Mouse (Mus musculus) splenic B cell, adult 2 months (primary cell): ENCODE measurements around the gene Grm5.

Source experiments
- DNase-seq: peaks from one replicate; pipeline ENCODE4 v3.0.0-alpha.2; 2011; ENCODE audit warnings: low read depth, low spot score
- H3K27me3 ChIP-seq: 2 replicates; pipeline ENCODE4 v1.6.1; 2012; ENCODE audit warnings: mild to moderate bottlenecking, low read length, moderate library complexity, mixed read lengths; ENCODE audit not compliant: control insufficient read depth, poor library complexity, insufficient read depth, severe bottlenecking
- H3K36me3 ChIP-seq: 2 replicates; pipeline ENCODE4 v1.6.1; 2012; ENCODE audit warnings: mild to moderate bottlenecking, low read length, moderate library complexity, mixed read lengths; ENCODE audit not compliant: control insufficient read depth, poor library complexity, insufficient read depth, severe bottlenecking

Grm5 gene

GRCm38 (mm10) chr7:87583868-87584267 is at the start of gene Grm5:
TSS of gene Grm5 (plus strand) at chr7:87584168.
- no peaks in the 10 kb centered on the region for H3K36me3 ChIP-seq
- DNase-seq = no peak
- no peaks in the 10 kb centered on the region for H3K27me3 ChIP-seq

DNA sequence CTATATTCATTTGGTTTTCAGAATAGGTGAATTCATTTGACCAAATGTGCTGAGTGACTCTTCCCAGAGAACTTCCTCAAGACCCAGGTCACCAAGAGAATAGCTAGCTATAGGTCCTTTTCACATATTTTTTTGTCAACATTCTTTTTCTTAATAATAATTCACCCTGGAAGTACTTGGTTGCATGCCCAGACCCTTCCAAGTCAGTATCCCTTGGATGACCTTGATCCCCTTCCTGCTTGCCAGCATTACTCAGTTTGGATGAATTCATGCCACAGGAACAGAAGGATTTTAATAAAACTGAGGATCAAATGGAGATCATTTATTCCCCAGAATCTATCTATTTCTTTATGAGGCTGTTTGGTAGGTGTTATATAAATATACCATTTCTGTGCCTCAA is 44.9 kb upstream of the Grm5 start:
- H3K36me3 ChIP-seq = no peaks in the 10 kb centered on the region

DNA sequence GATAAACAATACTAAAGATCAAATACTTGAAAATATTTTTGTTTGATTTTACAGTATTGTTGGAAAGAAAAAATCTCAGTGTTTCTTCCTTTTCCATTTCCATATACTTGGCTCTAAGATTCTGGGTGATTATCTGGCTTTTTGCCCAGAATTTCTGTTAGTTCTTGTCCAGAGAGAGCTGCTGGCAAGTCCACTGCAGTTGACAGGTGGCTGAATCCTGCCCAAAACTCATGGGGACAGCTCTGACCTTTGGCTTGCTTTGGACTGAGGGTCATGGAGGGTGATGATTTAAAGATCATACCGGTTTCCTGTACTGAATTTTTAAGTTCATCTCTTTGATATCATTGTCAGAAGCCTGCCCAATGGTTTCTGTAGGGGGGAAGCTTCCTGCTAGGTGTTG is 18.7 kb upstream of the Grm5 start:
- DNase-seq = no peak
- Histone ChIP-seq H3K27me3 (no peaks in the 10 kb centered on the region), H3K36me3 (no peaks in the 10 kb centered on the region)

More for the DNA sequence above, 44.9 kb upstream of the Grm5 start:
- no peak for DNase-seq
- H3K27me3 ChIP-seq = no peaks in the 10 kb centered on the region

DNA sequence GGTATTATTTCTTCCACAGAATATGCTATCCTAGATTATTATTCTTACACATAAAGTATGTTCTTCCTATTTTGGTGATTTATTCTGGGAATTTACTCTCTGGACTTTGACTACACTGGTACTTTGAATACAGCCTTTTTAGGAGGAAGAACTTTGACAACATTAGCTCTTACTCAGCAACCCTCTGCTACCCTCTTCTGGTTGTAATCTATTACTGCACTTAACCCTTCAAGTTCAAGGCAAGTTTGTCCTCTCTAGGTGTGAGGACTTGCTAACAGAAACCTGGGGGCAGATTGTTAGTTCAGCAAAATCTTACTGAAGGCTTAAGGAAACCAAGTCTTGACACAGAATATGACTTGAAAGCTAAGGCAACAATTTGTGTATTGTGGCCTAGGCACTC is 17.5 kb upstream of the Grm5 start:
- no peaks in the 10 kb centered on the region for H3K36me3 ChIP-seq
- DNase-seq = peak; percentile 0
- H3K27me3 ChIP-seq = no peaks in the 10 kb centered on the region

DNA sequence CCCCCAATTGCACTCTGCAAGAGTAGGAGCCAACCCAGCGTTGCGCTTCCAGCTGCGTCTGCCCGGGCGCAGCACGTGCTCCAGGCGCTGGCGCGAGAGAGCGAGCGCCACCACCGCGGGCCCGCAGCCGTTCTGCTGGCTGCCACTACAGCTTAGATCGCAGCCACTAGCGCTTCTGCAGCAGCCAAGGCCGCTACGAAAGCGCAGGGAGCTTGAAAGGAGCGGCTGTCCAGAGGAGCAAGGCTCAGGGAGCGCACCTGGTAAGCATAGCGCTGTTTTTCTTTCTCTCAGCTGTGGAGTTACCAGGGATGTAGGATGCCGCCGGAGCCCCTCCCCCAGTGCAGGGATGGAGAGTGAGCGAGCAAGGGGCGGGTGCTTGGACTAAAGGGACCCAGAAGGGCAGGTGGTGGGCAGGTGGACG is 323 bp downstream of the Grm5 start:
- H3K27me3 ChIP-seq = no peaks in the 10 kb centered on the region
- DNase-seq = no peak

GRCm38 (mm10) chr7:87586271-87586937 is 2.4 kb downstream of the Grm5 start:
- no peak for DNase-seq
- no peaks in the 10 kb centered on the region for H3K27me3 ChIP-seq
- no peaks in the 10 kb centered on the region for H3K36me3 ChIP-seq

More for the DNA sequence above, 323 bp downstream of the Grm5 start:
- no peaks in the 10 kb centered on the region for H3K36me3 ChIP-seq

- H3K36me3 ChIP-seq = no peaks in the 10 kb centered on the region
- no peaks in the 10 kb centered on the region for H3K27me3 ChIP-seq
- DNase-seq = no peak
Observed at GRCm38 (mm10) chr7:87587976-87588375, 4.0 kb downstream of the Grm5 start.

DNA sequence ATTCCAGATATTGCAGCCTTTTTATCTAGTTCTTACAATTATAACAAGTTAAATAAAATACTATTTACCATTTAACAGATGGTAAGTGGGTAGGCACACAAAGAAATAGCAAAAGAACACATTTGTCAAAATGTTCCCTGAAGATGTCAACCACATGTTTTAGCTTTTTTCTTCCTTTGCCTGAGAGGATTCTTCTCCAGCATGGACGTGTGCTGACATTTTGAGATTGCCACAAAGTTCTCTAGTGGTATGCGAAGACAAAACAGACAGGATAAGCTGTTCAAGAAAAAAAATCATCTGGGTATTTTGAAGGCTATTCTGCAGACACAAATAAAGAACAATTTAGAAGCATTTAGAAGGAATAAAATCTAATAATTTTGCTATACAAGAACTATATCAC is 42.3 kb downstream of the Grm5 start:
- DNase-seq = no peak
- no peaks in the 10 kb centered on the region for H3K36me3 ChIP-seq
- no peaks in the 10 kb centered on the region for H3K27me3 ChIP-seq

DNA sequence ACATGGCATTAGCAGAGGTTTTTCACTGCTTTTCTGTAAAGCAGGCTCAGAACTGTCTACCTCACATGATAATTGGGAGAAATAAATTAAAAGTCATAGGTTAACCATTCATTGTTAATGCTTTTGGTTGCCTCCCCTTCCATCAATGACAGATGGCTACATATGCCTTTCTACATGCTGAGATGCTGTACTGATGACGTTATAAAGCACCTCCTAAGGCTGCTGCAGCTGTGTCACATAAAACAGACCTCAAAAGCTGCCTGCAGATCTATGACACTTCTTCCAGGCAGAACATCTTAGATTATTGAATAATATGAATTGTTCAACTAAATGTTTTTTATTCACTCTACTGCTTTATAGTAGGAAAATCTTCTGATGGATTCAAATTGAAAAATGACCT is 51.6 kb downstream of the Grm5 start:
- no peak for DNase-seq
- no peaks in the 10 kb centered on the region for H3K36me3 ChIP-seq
- H3K27me3 ChIP-seq = no peaks in the 10 kb centered on the region

GRCm38 (mm10) chr7:87650610-87651009 is 66.6 kb downstream of the Grm5 start:
- Histone ChIP-seq H3K27me3 (no peaks in the 10 kb centered on the region), H3K36me3 (no peaks in the 10 kb centered on the region)
- no peak for DNase-seq

DNA sequence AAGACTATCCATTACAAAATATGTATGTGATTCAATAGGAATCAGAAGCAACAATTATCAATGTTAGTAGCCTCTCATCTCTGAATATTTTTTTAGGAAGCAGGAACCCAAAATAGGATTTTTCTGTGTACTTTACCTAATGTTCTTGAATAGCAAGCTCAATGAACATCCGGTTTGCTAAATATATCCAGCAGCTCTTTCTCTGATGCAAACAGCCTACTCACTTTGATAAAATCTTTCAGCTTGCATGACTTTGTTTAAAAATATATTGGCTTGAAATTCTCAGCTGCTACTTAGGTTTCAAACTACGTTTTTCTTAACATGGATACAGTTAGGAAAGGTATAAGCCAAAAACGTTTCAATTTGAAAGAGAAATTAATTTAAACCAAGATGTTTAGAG is 77.8 kb downstream of the Grm5 start:
- no peak for DNase-seq
- H3K36me3 ChIP-seq = no peaks in the 10 kb centered on the region
- no peaks in the 10 kb centered on the region for H3K27me3 ChIP-seq

DNA sequence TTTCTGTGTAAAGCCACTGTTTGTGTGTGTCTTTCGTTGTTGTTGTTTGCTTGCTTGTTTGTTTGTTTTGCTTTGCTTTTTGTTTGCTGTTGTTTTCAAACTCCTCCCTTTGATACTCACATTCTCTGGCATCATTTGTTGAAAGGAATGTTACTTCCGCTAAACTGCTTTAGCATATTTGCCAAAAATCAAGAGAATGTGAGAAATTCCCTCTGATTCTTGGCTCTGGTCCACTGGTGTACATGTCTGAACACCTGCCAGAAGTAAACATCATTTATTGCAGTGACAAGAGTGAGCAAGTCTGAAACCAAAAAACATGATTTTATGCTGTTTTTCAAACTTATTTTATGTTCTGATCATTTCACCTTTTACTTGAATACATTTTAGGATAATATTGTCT is 80.1 kb downstream of the Grm5 start:
- no peak for DNase-seq
- no peaks in the 10 kb centered on the region for H3K27me3 ChIP-seq

DNA sequence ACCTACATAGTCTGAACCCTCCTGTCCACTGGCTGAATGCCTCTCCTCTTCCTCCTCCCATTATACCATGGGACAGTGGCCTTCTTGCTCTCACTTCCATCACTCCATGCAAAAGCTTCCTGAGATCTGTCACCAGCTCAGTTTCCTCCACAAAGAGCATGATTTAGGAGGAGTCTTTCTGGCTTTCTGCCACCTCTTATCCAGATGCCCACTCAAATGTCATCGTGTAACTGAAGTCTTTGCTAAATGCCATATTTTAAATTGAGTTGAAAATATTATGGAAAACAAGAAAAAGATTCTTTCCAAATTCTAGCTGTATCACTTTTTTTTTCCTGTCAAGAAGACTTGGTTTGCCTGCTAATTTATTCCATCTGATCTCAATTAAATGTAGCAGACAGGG is 132.4 kb downstream of the Grm5 start:
- DNase-seq = no peak
- no peaks in the 10 kb centered on the region for H3K27me3 ChIP-seq
- H3K36me3 ChIP-seq = no peaks in the 10 kb centered on the region

More for the DNA sequence above, 80.1 kb downstream of the Grm5 start:
- H3K36me3 ChIP-seq = no peaks in the 10 kb centered on the region

DNA sequence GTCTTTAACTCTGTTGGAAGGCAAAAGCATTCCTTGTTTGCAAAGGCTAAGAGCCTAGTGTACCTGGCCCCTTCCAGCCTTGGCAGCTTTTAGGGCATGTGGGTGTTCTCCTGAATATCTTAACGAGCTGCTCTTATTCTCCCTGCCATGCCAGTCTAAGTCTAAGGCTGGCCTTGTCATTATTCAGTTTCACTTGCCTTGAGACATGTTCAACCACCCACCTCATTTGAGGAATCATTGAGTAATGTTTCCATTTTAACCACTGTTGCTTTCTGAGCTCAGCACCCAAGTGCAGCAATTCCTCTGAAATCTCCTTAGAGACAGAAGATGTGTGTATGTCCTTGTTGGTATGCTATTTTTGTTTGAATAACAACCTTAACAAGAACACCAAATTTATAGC is 134.7 kb downstream of the Grm5 start:
- H3K36me3 ChIP-seq = no peaks in the 10 kb centered on the region
- H3K27me3 ChIP-seq = no peaks in the 10 kb centered on the region
- no peak for DNase-seq

DNA sequence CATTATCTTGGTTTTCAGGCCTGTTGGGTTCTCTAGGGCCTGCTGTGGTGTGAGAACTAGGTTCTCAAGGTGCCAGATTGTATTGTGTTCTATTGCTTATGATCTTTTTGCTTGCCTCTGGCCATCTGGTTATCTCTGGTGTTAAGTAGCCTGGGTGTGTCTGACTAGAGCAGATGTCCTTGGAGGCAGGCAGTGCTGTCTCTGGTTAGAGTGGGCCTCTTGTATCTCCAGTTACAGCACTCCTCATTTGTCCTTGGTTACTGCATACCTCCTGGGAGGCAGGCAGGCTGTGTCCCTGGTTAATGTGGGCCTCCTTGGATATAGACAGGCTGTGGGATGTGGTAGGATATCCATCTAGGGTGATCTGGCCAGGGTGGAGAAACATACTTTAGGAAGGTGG is 150.5 kb downstream of the Grm5 start:
- Histone ChIP-seq H3K27me3 (no peaks in the 10 kb centered on the region), H3K36me3 (no peaks in the 10 kb centered on the region)
- no peak for DNase-seq

- no peaks in the 10 kb centered on the region for H3K36me3 ChIP-seq
- DNase-seq = no peak
- no peaks in the 10 kb centered on the region for H3K27me3 ChIP-seq
Observed at GRCm38 (mm10) chr7:87761945-87762344, 178.0 kb downstream of the Grm5 start.
